Mouse (Mus musculus) stomach, embryonic 16.5 days (tissue): Measurements from ENCODE around the gene Serpina5. TPM values are rescaled to one million over a fixed set of nuclear protein-coding genes. Genes with fewer than 3 reads are reported as not detected.

ENCODE experiments used
- ATAC-seq: fragments of 200-750 bp; cut with Nextera tagmentation; 2 replicates; pipeline ENCODE4 v1.8.0; 2017; ENCODE audit warnings: moderate number of reproducible peaks, moderate TSS enrichment; ENCODE audit not compliant: insufficient read depth, low FRiP score
- H3K27ac ChIP-seq: fragments of 300-500 bp; sonication (generic); 2 replicates; pipeline ENCODE4 v1.5.1; 2014; ENCODE audit warnings: low read length
- H3K27me3 ChIP-seq: fragments of 300-500 bp; sonication (generic); 2 replicates; pipeline ENCODE4 v1.6.1; 2014; ENCODE audit warnings: low read length, control low read depth, mixed read lengths; ENCODE audit not compliant: control insufficient read depth, insufficient read depth
- H3K36me3 ChIP-seq: fragments of 300-500 bp; sonication (generic); 2 replicates; pipeline ENCODE4 v1.6.1; 2014; ENCODE audit warnings: low read length; ENCODE audit not compliant: control insufficient read depth, insufficient read depth
- H3K4me1 ChIP-seq: fragments of 300-500 bp; sonication (generic); 2 replicates; pipeline ENCODE4 v1.6.1; 2014; ENCODE audit warnings: low read length, control low read depth, mixed read lengths; ENCODE audit not compliant: control insufficient read depth, insufficient read depth
- H3K4me2 ChIP-seq: fragments of 300-500 bp; sonication (generic); 2 replicates; pipeline ENCODE4 v1.6.1; 2014; ENCODE audit warnings: low read depth, low read length, mixed read lengths
- H3K4me3 ChIP-seq: fragments of 300-500 bp; sonication (generic); replicated peaks from 2 replicates; pipeline ENCODE4 v1.5.1; 2014; ENCODE audit warnings: mild to moderate bottlenecking, low read length
- H3K9ac ChIP-seq: fragments of 300-500 bp; sonication (generic); 2 replicates; pipeline ENCODE4 v1.6.1; 2014; ENCODE audit warnings: low read length
- H3K9me3 ChIP-seq: fragments of 300-500 bp; sonication (generic); replicated peaks from 2 replicates; pipeline ENCODE4 v1.6.1; 2016; ENCODE audit warnings: low read length, control low read depth; ENCODE audit not compliant: control insufficient read depth
- WGBS: fragments of 180-500 bp; shearing (Covaris S2); extraction: QIAGEN DNeasy Blood & Tissue Kit; methylation state at CpG from one replicate; pipeline ENCODE4 v1.1.7; 2014; 5-methylcytosine and 5-hydroxymethylcytosine counted together
- polyA plus RNA-seq: library from polyadenylated mRNA; unstranded; fragments of >200 nt; fragmentation: Nextera tagmentation; extraction: Ambion mirVana; gene quantifications from 2 replicates; pipeline ENCODE4 v1.2.1, GENCODE M21; 2015

The Serpina5 gene
- not detected in 2 replicates for polyA plus RNA-seq

DNA sequence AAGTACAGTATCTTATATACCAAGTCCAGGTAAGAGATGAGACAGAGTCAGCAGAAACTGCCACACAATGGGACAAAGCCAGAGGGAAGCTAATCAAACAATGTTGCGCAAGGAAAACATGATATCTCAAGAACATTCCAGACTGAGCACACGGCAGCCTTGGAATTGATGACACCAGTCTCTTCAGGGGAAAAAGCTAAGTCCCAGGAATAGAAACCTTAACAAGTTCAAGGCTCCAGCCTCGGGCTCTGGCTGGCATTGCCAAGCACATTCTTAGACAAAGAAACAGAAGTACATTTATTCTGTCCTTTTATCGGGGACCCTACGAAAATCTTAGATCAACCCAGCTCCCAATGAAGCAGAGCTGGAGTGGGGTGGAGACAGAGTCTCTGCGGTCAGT, at the start of gene Serpina5:
TSS of gene Serpina5 (plus strand) at position 346 of the 400 bp plus-strand sequence.
- no peak for ATAC-seq
- Histone ChIP-seq H3K4me2 (no peak within 1 kb of the TSS), H3K9me3 (no peaks in the 10 kb centered on the region), H3K4me3 (no peak within 1 kb of the TSS), H3K9ac (no peak within 1 kb of the TSS), H3K27me3 (no peaks in the 10 kb centered on the region), H3K4me1 (no peaks in the 10 kb centered on the region), H3K27ac (no peak within 1 kb of the TSS), H3K36me3 (no peaks in the 10 kb centered on the region)
- WGBS, result 78% methylated on average over 6 of the region's 6 CpGs

GRCm38 (mm10) chr12:104053995-104054394, 46.9 kb upstream of the Serpina5 start:
- WGBS, result 58% methylated on average over 1 of the region's 1 CpGs

DNA sequence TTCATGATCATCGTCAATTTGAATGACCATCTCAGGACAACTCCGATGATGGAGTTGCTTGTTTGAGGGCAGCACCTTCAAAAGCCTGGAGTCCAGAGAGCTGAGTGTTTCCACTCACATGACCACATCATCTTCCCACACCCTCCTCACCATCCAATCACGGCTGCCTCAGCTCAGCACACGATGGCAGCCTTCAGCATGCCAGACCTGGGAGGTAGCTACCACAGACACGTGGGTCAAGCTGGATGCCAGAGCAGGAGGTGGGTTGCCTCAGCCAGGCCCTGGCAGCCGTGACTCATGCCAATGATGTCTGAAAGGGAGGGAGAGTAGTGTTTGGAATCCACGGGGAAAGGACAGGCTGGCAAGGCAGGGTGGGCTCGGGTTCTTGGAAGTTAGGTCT, 45.2 kb upstream of the Serpina5 start:
- Histone ChIP-seq H3K4me1 (no peaks in the 10 kb centered on the region), H3K27me3 (no peaks in the 10 kb centered on the region), H3K4me3 (no peak overlapping the region), H3K4me2 (no peak overlapping the region), H3K27ac (no peak overlapping the region), H3K36me3 (no peaks in the 10 kb centered on the region), H3K9me3 (no peaks in the 10 kb centered on the region), H3K9ac (no peak overlapping the region)
- WGBS, result 77% methylated on average over 8 of the region's 8 CpGs
- ATAC-seq, result no peak

More at GRCm38 (mm10) chr12:104053995-104054394, 46.9 kb upstream of the Serpina5 start:
- no peak overlapping the region for H3K9ac ChIP-seq
- H3K9me3 ChIP-seq, result no peaks in the 10 kb centered on the region
- H3K36me3 ChIP-seq, result no peaks in the 10 kb centered on the region
- no peaks in the 10 kb centered on the region for H3K4me1 ChIP-seq
- no peak overlapping the region for H3K4me3 ChIP-seq
- ATAC-seq, result no peak
- H3K4me2 ChIP-seq, result no peak overlapping the region
- H3K27me3 ChIP-seq, result no peaks in the 10 kb centered on the region
- no peak overlapping the region for H3K27ac ChIP-seq

DNA sequence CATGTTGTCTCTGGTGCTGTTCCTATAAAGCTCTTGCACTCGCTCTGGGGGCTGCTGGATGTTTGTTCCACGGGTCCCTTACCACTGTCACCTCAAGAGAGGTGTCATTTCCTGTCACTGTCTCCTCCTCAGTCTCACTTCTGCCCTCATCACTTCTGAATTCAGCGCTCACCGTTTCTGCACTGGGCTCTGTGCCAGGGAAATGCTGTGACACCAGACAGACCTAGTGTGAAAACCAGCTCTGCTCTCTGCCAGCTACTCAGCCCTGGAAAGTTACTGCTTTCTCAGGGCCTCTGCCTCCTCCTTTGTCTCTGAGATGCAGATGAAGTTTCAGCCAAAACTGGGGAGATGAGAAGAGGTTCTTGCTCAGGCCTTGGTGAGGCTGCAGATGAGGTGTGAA, 43.9 kb upstream of the Serpina5 start:
- H3K9me3 ChIP-seq, result no peaks in the 10 kb centered on the region
- H3K4me2 ChIP-seq, result no peak overlapping the region
- H3K27ac ChIP-seq, result no peak overlapping the region
- H3K36me3 ChIP-seq, result no peaks in the 10 kb centered on the region
- no peak for ATAC-seq
- no peaks in the 10 kb centered on the region for H3K27me3 ChIP-seq
- no peaks in the 10 kb centered on the region for H3K4me1 ChIP-seq
- 28% methylated on average over 4 of the region's 4 CpGs for WGBS
- no peak overlapping the region for H3K9ac ChIP-seq
- H3K4me3 ChIP-seq, result no peak overlapping the region

GRCm38 (mm10) chr12:104057531-104057930, 43.4 kb upstream of the Serpina5 start:
- WGBS, result 81% methylated on average over 7 of the region's 7 CpGs
- Histone ChIP-seq H3K9me3 (no peaks in the 10 kb centered on the region), H3K27ac (no peak overlapping the region), H3K36me3 (no peaks in the 10 kb centered on the region), H3K27me3 (no peaks in the 10 kb centered on the region), H3K4me2 (no peak overlapping the region), H3K4me3 (no peak overlapping the region), H3K9ac (no peak overlapping the region), H3K4me1 (no peaks in the 10 kb centered on the region)
- no peak for ATAC-seq

DNA sequence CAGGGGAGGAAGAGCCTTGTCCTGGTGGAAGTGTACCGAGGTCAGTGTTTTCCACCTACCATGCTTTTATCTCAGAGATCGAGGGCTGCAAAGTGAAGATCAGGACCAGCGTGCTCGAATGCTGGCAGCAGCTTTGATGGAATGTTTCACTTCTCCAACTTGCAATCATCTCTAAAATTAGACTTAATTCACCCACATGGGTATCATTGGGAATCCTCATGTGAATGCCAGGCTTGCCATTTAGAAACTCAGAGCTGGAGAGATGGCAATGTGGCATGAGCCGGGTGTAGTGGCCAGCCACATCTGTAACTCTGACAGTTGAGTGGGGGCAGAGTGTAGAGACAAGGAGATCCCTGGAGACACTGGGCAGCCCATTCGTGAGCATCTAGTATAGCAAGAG, 40.8 kb upstream of the Serpina5 start:
- Histone ChIP-seq H3K4me1 (no peaks in the 10 kb centered on the region), H3K27me3 (no peaks in the 10 kb centered on the region), H3K36me3 (no peaks in the 10 kb centered on the region), H3K4me3 (no peak overlapping the region), H3K9ac (no peak overlapping the region), H3K9me3 (no peaks in the 10 kb centered on the region), H3K4me2 (no peak overlapping the region), H3K27ac (no peak overlapping the region)
- no peak for ATAC-seq
- 77% methylated on average over 6 of the region's 6 CpGs for WGBS

DNA sequence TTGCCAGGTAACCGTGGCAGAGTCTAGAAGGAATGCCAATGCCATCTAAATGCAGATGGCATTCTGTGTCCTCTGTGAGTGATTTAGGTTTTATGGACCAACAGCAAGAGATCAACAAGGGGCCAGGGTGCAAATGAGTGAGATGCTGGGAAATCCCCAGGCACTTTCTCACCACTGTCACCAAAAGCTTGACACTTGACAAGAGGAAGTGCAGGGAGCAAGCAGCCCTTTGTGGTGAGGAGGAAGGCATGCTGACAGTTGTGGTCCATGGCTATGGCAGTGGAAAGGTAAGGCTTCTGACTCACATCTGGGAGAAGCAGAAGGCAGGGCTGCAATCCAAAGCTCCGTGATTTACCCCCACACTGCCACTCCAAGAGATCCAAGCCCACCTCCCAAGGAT, 39.1 kb upstream of the Serpina5 start:
- 27% methylated on average over 2 of the region's 2 CpGs for WGBS
- Histone ChIP-seq H3K4me2 (no peak overlapping the region), H3K4me3 (no peak overlapping the region), H3K9me3 (no peaks in the 10 kb centered on the region), H3K9ac (no peak overlapping the region), H3K36me3 (no peaks in the 10 kb centered on the region), H3K4me1 (no peaks in the 10 kb centered on the region), H3K27ac (no peak overlapping the region), H3K27me3 (no peaks in the 10 kb centered on the region)
- no peak for ATAC-seq

- 64% methylated on average over 4 of the region's 4 CpGs for WGBS
- no peaks in the 10 kb centered on the region for H3K27me3 ChIP-seq
- H3K4me1 ChIP-seq, result no peaks in the 10 kb centered on the region
- no peaks in the 10 kb centered on the region for H3K36me3 ChIP-seq
- H3K27ac ChIP-seq, result no peak overlapping the region
- no peak overlapping the region for H3K4me2 ChIP-seq
- no peaks in the 10 kb centered on the region for H3K9me3 ChIP-seq
- no peak overlapping the region for H3K4me3 ChIP-seq
- no peak for ATAC-seq
- H3K9ac ChIP-seq, result no peak overlapping the region
Measured at GRCm38 (mm10) chr12:104064532-104064931, 36.4 kb upstream of the Serpina5 start.

GRCm38 (mm10) chr12:104064996-104065395, 35.9 kb upstream of the Serpina5 start:
- no peaks in the 10 kb centered on the region for H3K36me3 ChIP-seq
- no peak overlapping the region for H3K4me3 ChIP-seq
- no peaks in the 10 kb centered on the region for H3K9me3 ChIP-seq
- H3K27ac ChIP-seq, result no peak overlapping the region
- 72% methylated on average over 4 of the region's 4 CpGs for WGBS
- no peaks in the 10 kb centered on the region for H3K4me1 ChIP-seq
- no peak overlapping the region for H3K4me2 ChIP-seq
- H3K9ac ChIP-seq, result no peak overlapping the region
- no peaks in the 10 kb centered on the region for H3K27me3 ChIP-seq
- no peak for ATAC-seq

DNA sequence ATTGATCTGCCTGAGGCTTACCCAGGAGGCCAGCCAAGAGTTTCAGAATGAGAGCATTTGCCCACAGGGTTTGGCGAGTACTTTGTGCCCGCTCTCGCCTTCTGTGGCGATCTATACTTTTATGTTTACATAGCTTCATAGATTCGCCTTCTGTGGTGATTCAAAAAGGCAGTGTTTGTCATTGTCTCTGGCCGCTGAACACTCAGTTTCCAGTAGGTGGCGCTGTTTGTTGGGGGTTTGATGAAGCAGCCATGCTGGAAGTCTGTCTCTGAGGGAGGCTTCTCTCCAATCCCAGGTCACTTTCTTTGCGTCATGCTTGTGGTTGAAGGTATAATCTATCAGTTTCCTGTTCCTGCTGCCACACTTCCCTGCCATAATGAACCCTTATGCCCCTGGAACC, 34.7 kb upstream of the Serpina5 start:
- Histone ChIP-seq H3K27me3 (no peaks in the 10 kb centered on the region), H3K4me2 (no peak overlapping the region), H3K36me3 (no peaks in the 10 kb centered on the region), H3K4me3 (no peak overlapping the region), H3K4me1 (no peaks in the 10 kb centered on the region), H3K9ac (no peak overlapping the region), H3K27ac (no peak overlapping the region), H3K9me3 (no peaks in the 10 kb centered on the region)
- ATAC-seq, result no peak
- WGBS, result 21% methylated on average over 8 of the region's 8 CpGs
